Mouse (Mus musculus) myocyte (in vitro differentiated cells): ENCODE data around the gene Thada. TPM values are rescaled to one million over a fixed set of nuclear protein-coding genes. Genes with fewer than 3 reads are reported as not detected.
A peak's percentile ranks its signal among the peaks of the same experiment; 100 is the strongest.

Experiments used
- H3K27me3 ChIP-seq: one replicate; pipeline ENCODE4 v1.6.1; 2011; ENCODE audit not compliant: control insufficient read depth, insufficient read depth, insufficient read length
- H3K36me3 ChIP-seq: one replicate; pipeline ENCODE4 v1.6.1; 2011; ENCODE audit not compliant: control insufficient read depth, insufficient read depth
- H3K4me2 ChIP-seq: one replicate; pipeline ENCODE4 v1.6.1; 2011; ENCODE audit warnings: low read depth, control low read depth
- H3K4me3 ChIP-seq: one replicate; pipeline ENCODE4 v1.5.1; 2011; ENCODE audit warnings: mild to moderate bottlenecking, control low read depth, moderate library complexity
- H3K79me2 ChIP-seq: one replicate; pipeline ENCODE4 v1.6.1; 2011; ENCODE audit not compliant: control insufficient read depth, insufficient read depth
- H3ac ChIP-seq: one replicate; pipeline ENCODE4 v1.6.1; 2011; ENCODE audit not compliant: control insufficient read depth, insufficient read length
- CEBPB ChIP-seq: IDR thresholded peaks from 2 replicates; pipeline ENCODE4 v1.6.1; 2011; ENCODE audit warnings: mild to moderate bottlenecking, moderate library complexity; ENCODE audit not compliant: poor library complexity, insufficient read depth, severe bottlenecking
- E2F4 ChIP-seq: IDR thresholded peaks from one replicate; pipeline ENCODE4 v1.6.1; 2011; ENCODE audit warnings: mild to moderate bottlenecking, control low read depth, moderate library complexity; ENCODE audit not compliant: insufficient read depth
- MAX ChIP-seq: IDR thresholded peaks from one replicate; pipeline ENCODE4 v1.6.1; 2011; ENCODE audit warnings: low read depth, mild to moderate bottlenecking, control low read depth
- MYOD1 ChIP-seq, 3 experiments: IDR thresholded peaks; one replicate each; pipeline ENCODE4 v1.6.1; 2011; ENCODE audit warnings: control low read depth in 2 of 3, low read depth in 2 of 3, mild to moderate bottlenecking in 2 of 3, moderate library complexity in 1 of 3; ENCODE audit not compliant: insufficient read length in 2 of 3, control insufficient read depth in 1 of 3
- MYOG ChIP-seq, 3 experiments: IDR thresholded peaks; one replicate each; pipeline ENCODE4 v1.6.1; 2011; ENCODE audit warnings: control low read depth in 2 of 3, low read depth in 2 of 3, mild to moderate bottlenecking in 2 of 3; ENCODE audit not compliant: insufficient read length in 2 of 3, control insufficient read depth in 1 of 3, insufficient read depth in 1 of 3
- POLR2A ChIP-seq: IDR thresholded peaks from one replicate; pipeline ENCODE4 v1.6.1; 2011; ENCODE audit warnings: low read depth, mild to moderate bottlenecking, control low read depth, moderate library complexity; ENCODE audit not compliant: insufficient read length
- POLR2AphosphoS2 ChIP-seq: IDR thresholded peaks from one replicate; pipeline ENCODE4 v1.6.1; 2011; ENCODE audit warnings: low read depth, control low read depth; ENCODE audit not compliant: insufficient read length
- REST ChIP-seq: IDR thresholded peaks from one replicate; pipeline ENCODE4 v1.6.1; 2011; ENCODE audit warnings: mild to moderate bottlenecking, control low read depth, moderate library complexity; ENCODE audit not compliant: insufficient read depth, insufficient read length
- SRF ChIP-seq: IDR thresholded peaks from one replicate; pipeline ENCODE4 v1.6.1; 2011; ENCODE audit warnings: low read depth; ENCODE audit not compliant: control insufficient read depth, insufficient read length
- TCF12 ChIP-seq: IDR thresholded peaks from one replicate; pipeline ENCODE4 v1.6.1; 2011; ENCODE audit warnings: mild to moderate bottlenecking, control low read depth; ENCODE audit not compliant: poor library complexity, insufficient read depth, severe bottlenecking
- TCF3 ChIP-seq: IDR thresholded peaks from one replicate; pipeline ENCODE4 v1.6.1; 2011; ENCODE audit warnings: low read depth, control low read depth; ENCODE audit not compliant: insufficient read length
- USF1 ChIP-seq: IDR thresholded peaks from one replicate; pipeline ENCODE4 v1.6.1; 2011; ENCODE audit warnings: low read depth, mild to moderate bottlenecking, control low read depth, moderate library complexity
- polyA plus RNA-seq: library from polyadenylated mRNA; unstranded; fragments of >200 nt; fragmentation: generic; extraction: Trizol; gene quantifications from one replicate; pipeline ENCODE4 v1.2.1, GENCODE M21; 2012; ENCODE audit warnings: missing spikeins

Gene Thada
- polyA plus RNA-seq, 1 experiment: 5.5 TPM

DNA sequence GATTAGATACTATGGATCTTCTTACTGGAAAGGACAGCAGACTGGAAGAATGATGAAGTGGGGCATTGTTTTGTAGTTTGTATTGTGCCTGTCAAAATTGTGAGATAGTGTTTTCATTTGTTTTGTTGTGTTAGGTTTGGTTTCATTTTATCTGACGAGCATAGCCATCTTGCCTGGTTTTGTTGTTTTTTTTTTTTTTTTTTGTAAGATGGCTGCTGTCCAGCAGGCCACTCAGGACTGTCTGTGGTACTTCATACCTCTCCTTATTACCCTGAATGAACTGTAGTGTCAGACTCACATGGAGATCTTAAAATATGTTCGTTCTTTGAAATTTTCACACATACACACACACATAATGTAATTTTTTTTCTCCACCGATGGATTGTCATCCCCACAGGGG is 36.3 kb upstream of the Thada start:
- Histone ChIP-seq H3K79me2 (no peaks in the 10 kb centered on the region), H3ac (no peak overlapping the region)

DNA sequence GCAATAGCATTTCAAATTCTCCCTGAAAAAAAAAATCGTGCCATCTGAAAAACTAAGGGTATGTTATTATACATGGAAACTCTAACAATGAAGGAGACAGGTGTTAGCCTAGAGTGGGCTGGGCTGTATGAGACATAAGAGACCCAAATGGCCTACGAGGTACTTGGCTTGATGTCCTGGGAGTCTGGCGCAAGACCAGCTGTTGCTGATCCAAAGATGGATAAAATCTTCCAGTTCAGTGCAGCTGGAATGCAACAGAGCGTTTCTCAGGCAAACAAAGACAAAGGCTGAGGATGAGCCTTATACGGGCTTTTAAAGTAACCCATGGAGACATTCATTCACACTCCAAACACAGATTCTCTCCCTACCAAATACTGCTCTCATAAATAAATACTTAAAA is 32.6 kb upstream of the Thada start:
- no peak overlapping the region for H3K4me3 ChIP-seq
- H3K36me3 ChIP-seq: no peaks in the 10 kb centered on the region
- no peak for TF ChIP-seq CEBPB
- peak in 1 of 3 experiments; percentile 53 for TF ChIP-seq MYOD1 (IDR thresholded peaks at IDR 0.05; ENCODE audit: control insufficient read depth in 1 of 3, insufficient read length in 2 of 3, low read depth in 2 of 3)
- no peak for TF ChIP-seq POLR2AphosphoS2
- TF ChIP-seq USF1: no peak
- TF ChIP-seq SRF: no peak
- TF ChIP-seq POLR2A: no peak
- TF ChIP-seq TCF12: no peak
- TF ChIP-seq MYOG (IDR thresholded peaks at IDR 0.05; ENCODE audit: control insufficient read depth in 1 of 3, insufficient read depth in 1 of 3, insufficient read length in 2 of 3, low read depth in 2 of 3): peak in 1 of 3 experiments; percentile 5
- TF ChIP-seq REST: no peak
- no peak for TF ChIP-seq E2F4
- no peaks in the 10 kb centered on the region for H3K79me2 ChIP-seq
- no peaks in the 10 kb centered on the region for H3K27me3 ChIP-seq
- no peak overlapping the region for H3ac ChIP-seq
- peak overlapping the region; percentile 0 for H3K4me2 ChIP-seq

More for the DNA sequence above, 36.3 kb upstream of the Thada start:
- Histone ChIP-seq H3K36me3 (no peaks in the 10 kb centered on the region), H3K4me3 (no peak overlapping the region), H3K4me2 (peak overlapping the region; percentile 49), H3K27me3 (no peaks in the 10 kb centered on the region)
- no peak for TF ChIP-seq REST
- TF ChIP-seq MAX: no peak
- TF ChIP-seq USF1: no peak
- no peak for TF ChIP-seq POLR2AphosphoS2
- TF ChIP-seq TCF3: no peak
- TF ChIP-seq SRF: no peak
- TF ChIP-seq CEBPB: no peak
- TF ChIP-seq MYOD1 (IDR thresholded peaks at IDR 0.05; ENCODE audit: control insufficient read depth in 1 of 3, insufficient read length in 2 of 3, low read depth in 2 of 3): no peak
- no peak for TF ChIP-seq E2F4
- TF ChIP-seq MYOG (IDR thresholded peaks at IDR 0.05; ENCODE audit: control insufficient read depth in 1 of 3, insufficient read depth in 1 of 3, insufficient read length in 2 of 3, low read depth in 2 of 3): no peak
- TF ChIP-seq TCF12: no peak
- no peak for TF ChIP-seq POLR2A

DNA sequence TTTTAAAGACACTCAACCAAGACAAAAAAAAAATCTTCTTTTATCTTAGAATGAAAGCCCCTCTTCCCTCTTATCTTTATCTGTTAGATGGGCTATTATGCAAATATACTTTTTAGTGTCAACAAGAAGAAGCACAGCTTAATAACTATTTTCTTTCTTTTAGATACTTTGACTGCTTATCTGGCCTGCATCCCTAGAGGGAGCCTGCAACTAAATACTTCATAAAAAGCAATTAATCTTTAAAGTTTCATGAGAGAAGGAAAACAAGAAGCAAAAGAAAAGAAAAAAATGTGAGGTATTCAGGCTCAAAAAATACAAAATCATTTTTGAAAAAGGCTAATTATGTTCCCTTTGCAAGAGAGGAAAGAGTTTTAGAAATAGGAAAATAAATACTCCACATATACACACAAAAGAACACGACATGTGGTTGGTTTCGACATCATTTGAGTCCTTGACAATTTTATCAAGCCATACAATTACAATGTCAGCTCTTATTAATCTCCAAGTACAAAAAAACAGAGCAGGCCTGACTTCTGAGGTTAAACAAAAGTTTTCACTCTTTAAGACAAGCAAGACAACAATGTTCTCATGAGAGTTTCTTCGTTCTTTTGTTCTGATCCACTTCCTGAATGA is 32.1 kb upstream of the Thada start:
- H3ac ChIP-seq: no peak overlapping the region
- no peaks in the 10 kb centered on the region for H3K79me2 ChIP-seq
- no peak overlapping the region for H3K4me2 ChIP-seq
- no peak overlapping the region for H3K4me3 ChIP-seq
- H3K27me3 ChIP-seq: no peaks in the 10 kb centered on the region
- no peaks in the 10 kb centered on the region for H3K36me3 ChIP-seq
- TF ChIP-seq POLR2A: no peak
- no peak for TF ChIP-seq POLR2AphosphoS2
- TF ChIP-seq TCF12: no peak
- TF ChIP-seq USF1: no peak
- TF ChIP-seq MYOD1 (IDR thresholded peaks at IDR 0.05; ENCODE audit: control insufficient read depth in 1 of 3, insufficient read length in 2 of 3, low read depth in 2 of 3): no peak
- TF ChIP-seq CEBPB: no peak
- no peak for TF ChIP-seq TCF3
- TF ChIP-seq MYOG (IDR thresholded peaks at IDR 0.05; ENCODE audit: control insufficient read depth in 1 of 3, insufficient read depth in 1 of 3, insufficient read length in 2 of 3, low read depth in 2 of 3): no peak
- TF ChIP-seq MAX: no peak
- TF ChIP-seq SRF: no peak
- TF ChIP-seq E2F4: no peak
- no peak for TF ChIP-seq REST

DNA sequence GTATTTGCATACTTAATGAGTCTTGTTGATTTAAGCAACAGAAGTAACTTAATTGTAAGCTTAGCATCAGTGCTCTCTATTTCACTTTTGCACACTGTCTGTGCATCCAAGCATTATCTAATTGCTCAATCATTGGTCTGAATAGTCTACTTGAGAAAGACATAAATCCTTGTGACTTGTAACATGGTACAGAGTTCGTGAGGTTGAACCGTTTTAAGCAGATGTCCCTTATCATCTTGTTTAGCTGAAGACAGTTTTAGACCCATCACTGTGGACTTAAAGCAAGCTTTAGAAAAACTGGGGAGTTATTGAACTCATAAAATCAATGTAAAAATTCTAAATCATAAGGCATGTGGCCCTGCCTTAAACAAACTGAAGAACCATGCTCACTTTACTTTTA is 31.6 kb upstream of the Thada start:
- Histone ChIP-seq H3ac (no peak overlapping the region), H3K4me2 (no peak overlapping the region), H3K4me3 (no peak overlapping the region), H3K79me2 (no peaks in the 10 kb centered on the region), H3K27me3 (no peaks in the 10 kb centered on the region), H3K36me3 (no peaks in the 10 kb centered on the region)
- TF ChIP-seq MYOD1 (IDR thresholded peaks at IDR 0.05; ENCODE audit: control insufficient read depth in 1 of 3, insufficient read length in 2 of 3, low read depth in 2 of 3) (no peak), TCF3 (no peak), POLR2AphosphoS2 (no peak), USF1 (no peak)

DNA sequence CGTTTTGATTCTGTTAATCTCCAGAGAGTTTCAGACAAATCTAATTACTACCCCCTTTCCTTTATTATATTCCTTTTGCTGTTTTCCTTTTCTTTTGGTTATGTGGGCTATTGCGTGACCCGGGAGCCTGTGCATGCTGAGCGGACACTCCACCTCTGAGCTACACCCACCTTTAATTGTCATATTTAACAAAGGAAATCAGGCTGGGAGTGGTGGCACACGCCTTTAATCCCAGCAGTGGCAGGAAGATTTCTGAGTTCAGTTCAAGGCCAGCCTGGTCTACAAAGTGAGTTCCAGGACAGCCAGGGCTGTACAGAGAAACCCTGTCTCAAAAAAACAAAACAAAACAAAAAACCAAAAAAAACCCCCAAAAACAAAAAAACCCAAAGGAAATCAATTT is 31.0 kb upstream of the Thada start:
- TF ChIP-seq MYOD1 (IDR thresholded peaks at IDR 0.05; ENCODE audit: control insufficient read depth in 1 of 3, insufficient read length in 2 of 3, low read depth in 2 of 3) (no peak), TCF12 (no peak), E2F4 (no peak), POLR2A (no peak), TCF3 (no peak), POLR2AphosphoS2 (no peak), MAX (no peak), REST (no peak)
- Histone ChIP-seq H3ac (no peak overlapping the region), H3K4me3 (no peak overlapping the region), H3K4me2 (no peak overlapping the region), H3K36me3 (no peaks in the 10 kb centered on the region), H3K27me3 (no peaks in the 10 kb centered on the region), H3K79me2 (no peaks in the 10 kb centered on the region)
